Mouse (Mus musculus) kidney, postnatal 14 days (tissue): ENCODE results near the gene Gabrr1.

Experiments used
- DNase-seq: peaks from one replicate; pipeline ENCODE4 v3.0.0; 2022; ENCODE audit warnings: mixed read lengths

Gabrr1 gene

DNA sequence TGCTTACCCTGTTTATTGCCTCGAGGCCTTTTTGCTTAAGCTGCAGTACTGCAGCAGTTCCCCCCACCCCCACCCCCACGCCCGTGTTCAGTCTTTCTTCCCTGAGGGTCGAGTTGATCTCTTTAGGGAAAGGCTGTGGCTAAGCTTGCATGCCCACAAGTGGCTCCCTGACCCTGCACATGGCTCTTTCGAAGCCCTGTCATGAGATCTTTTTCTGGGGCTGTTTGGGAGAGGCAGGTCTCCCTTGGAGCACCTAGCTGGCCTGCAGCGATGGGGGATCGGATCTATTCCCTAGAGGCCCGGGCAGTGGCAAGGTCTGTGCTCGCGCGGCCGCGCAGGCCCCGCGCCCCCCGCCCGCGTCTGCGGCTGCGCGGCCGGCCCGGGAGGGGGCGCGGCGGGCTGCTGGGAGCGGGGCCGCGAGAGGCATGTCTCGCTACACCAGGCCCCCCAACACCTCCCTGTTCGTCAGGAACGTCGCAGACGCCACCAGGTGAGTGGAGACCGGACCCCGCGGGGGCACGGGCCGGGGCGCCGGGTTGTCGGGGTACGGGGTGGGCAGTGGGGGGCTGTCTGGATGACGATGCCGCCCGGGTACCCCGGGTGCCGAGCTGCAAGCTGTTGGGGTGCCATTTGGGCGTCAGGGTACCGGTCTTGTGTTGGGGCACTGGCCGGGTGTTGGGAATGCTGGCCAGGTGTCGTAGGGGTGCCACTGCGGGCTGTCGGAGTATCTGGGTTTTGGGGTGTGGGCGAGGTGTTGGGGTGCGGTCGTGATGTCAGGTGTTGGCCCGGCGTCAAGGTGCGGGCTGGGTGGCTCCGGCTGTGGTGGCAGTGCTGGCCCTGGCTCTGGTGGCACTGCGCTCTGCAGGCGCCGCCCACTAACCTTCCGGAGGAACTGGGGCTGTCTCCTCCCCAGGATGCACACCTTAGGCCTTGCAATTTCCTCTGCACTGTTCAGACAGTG, 76.8 kb downstream of the Gabrr1 start, which contains the start of gene Srsf12:
Gene Srsf12, plus strand, starts transcription at position 111 of the 961 bp plus-strand sequence.
- peak; percentile 21 for DNase-seq
